ENCODE assay signal across 8 mouse cellular contexts in genomic region chr2:60126292-60126691, GRCm38 (mm10).
DNase-seq lines count a peak whose midpoint lies in the region; ATAC-seq lines count a peak whose summit lies in the region.

No protein-coding gene starts in this region.

- H3K4me1 ChIP-seq in lung, embryonic 16.5 days (replicated peaks; ENCODE audit: control insufficient read depth, insufficient read depth, low read length): peaks cover 11% of the 10 kb centered on the region
- peaks cover 4% of the 10 kb centered on the region for H3K4me1 ChIP-seq in forebrain, embryonic 11.5 days (replicated peaks; ENCODE audit: control insufficient read depth, insufficient read depth, low read length)
- H3K4me1 ChIP-seq in limb, embryonic 12.5 days (replicated peaks): peaks cover 21% of the 10 kb centered on the region

- no peaks in the 10 kb centered on the region for H3K9me3 ChIP-seq in lung, embryonic 16.5 days (ENCODE audit: control insufficient read depth, low read length)
- H3K9me3 ChIP-seq in forebrain, embryonic 11.5 days (ENCODE audit: control insufficient read depth, low read length): no peaks in the 10 kb centered on the region
- no peaks in the 10 kb centered on the region for H3K9me3 ChIP-seq in limb, embryonic 12.5 days

- no peak for ATAC-seq in lung, embryonic 16.5 days (ENCODE audit: low read depth)
- no peak for ATAC-seq in forebrain, embryonic 11.5 days (replicated peaks; ENCODE audit: low FRiP score)
- ATAC-seq in limb, embryonic 12.5 days (ENCODE audit: insufficient number of reproducible peaks, insufficient read depth, low FRiP score, low TSS enrichment, low read depth): no peak

- H3K4me3 ChIP-seq in lung, embryonic 16.5 days (ENCODE audit: low read length): peak overlapping the region; percentile 93
- peak overlapping the region; percentile 95 for H3K4me3 ChIP-seq in forebrain, embryonic 11.5 days (ENCODE audit: low read depth, low read length)
- H3K4me3 ChIP-seq in limb, embryonic 12.5 days (replicated peaks): peak overlapping the region; percentile 92

- H3K27ac ChIP-seq in lung, embryonic 16.5 days (ENCODE audit: low read length): no peak overlapping the region
- no peak overlapping the region for H3K27ac ChIP-seq in forebrain, embryonic 11.5 days (ENCODE audit: low read depth, low read length)
- no peak overlapping the region for H3K27ac ChIP-seq in limb, embryonic 12.5 days

- no peaks in the 10 kb centered on the region for H3K27me3 ChIP-seq in lung, embryonic 16.5 days (ENCODE audit: control insufficient read depth, insufficient read depth, low read depth, low read length)
- no peaks in the 10 kb centered on the region; the same call in 1 of the 2 replicates for H3K27me3 ChIP-seq in forebrain, embryonic 11.5 days (ENCODE audit: control insufficient read depth, insufficient read depth, low read length)
- no peaks in the 10 kb centered on the region for H3K27me3 ChIP-seq in limb, embryonic 12.5 days

- DNase-seq in lung, postnatal 36 days: no peak
- DNase-seq in forebrain, embryonic 11.5 days (ENCODE audit: low spot score): no peak
- peak; percentile 55 for DNase-seq in retina, postnatal 1 day
- DNase-seq in thymus, postnatal 4 days: no peak
- no peak for DNase-seq in ovary, postnatal 14 days (ENCODE audit: low spot score)
- no peak for DNase-seq in adipocyte (ENCODE audit: low spot score)

- H3K36me3 ChIP-seq in lung, embryonic 16.5 days (ENCODE audit: control insufficient read depth, insufficient read depth, low read length): no peaks in the 10 kb centered on the region
- no peaks in the 10 kb centered on the region for H3K36me3 ChIP-seq in forebrain, embryonic 11.5 days (ENCODE audit: control insufficient read depth, insufficient read depth, low read length)
- no peaks in the 10 kb centered on the region for H3K36me3 ChIP-seq in limb, embryonic 12.5 days

- 12% methylated on average over 8 of the region's 8 CpGs for WGBS in lung, embryonic 16.5 days
- 7% methylated on average over 8 of the region's 8 CpGs for WGBS in forebrain, embryonic 11.5 days
- 2% methylated on average over 8 of the region's 8 CpGs for WGBS in limb, embryonic 12.5 days

- no peak overlapping the region for H3K9ac ChIP-seq in lung, embryonic 16.5 days (ENCODE audit: low read length)
- peak overlapping the region; percentile 100; the same call in 1 of the 2 replicates for H3K9ac ChIP-seq in forebrain, embryonic 11.5 days (ENCODE audit: low read length)
- H3K9ac ChIP-seq in limb, embryonic 12.5 days (replicated peaks): peak overlapping the region; percentile 100; the same call in 1 of the 2 replicates

- peak overlapping the region; percentile 52 for H3K4me2 ChIP-seq in lung, embryonic 16.5 days (ENCODE audit: low read depth, low read length)
- peak overlapping the region; percentile 71 for H3K4me2 ChIP-seq in forebrain, embryonic 11.5 days (ENCODE audit: low read depth, low read length, severe bottlenecking)
- peak overlapping the region; percentile 63 for H3K4me2 ChIP-seq in limb, embryonic 12.5 days
